Mouse (Mus musculus) embryo, embryonic 10.5 days (tissue): ENCODE measurements around the gene Retreg1.
"Not testable (repeated sequence)": the region's sequence is repeated elsewhere in the genome, so short reads cannot be mapped to it uniquely, and the experiment has no call there.

Experiments used
- DNase-seq: peaks from one replicate; pipeline ENCODE4 v3.0.0-alpha.2; 2015; ENCODE audit warnings: low spot score

Gene Retreg1

GRCm38 (mm10) chr15:25946482-25946881 lies 103.5 kb downstream of the Retreg1 start:
- DNase-seq, result no peak

GRCm38 (mm10) chr15:25947383-25947782 lies 104.4 kb downstream of the Retreg1 start:
- DNase-seq, result no peak

- DNase-seq, result no peak
Measured at GRCm38 (mm10) chr15:25948257-25949223, 105.6 kb downstream of the Retreg1 start.

GRCm38 (mm10) chr15:25949696-25950095 lies 106.7 kb downstream of the Retreg1 start:
- DNase-seq, result no peak

- no peak for DNase-seq
Measured at GRCm38 (mm10) chr15:25950584-25950983, 107.6 kb downstream of the Retreg1 start.

GRCm38 (mm10) chr15:25951037-25951436 lies 108.1 kb downstream of the Retreg1 start:
- DNase-seq, result no peak

- no peak for DNase-seq
Measured at GRCm38 (mm10) chr15:25956001-25956400, 113.0 kb downstream of the Retreg1 start.

- DNase-seq, result peak; percentile 18
Measured at GRCm38 (mm10) chr15:25956422-25957117, 113.6 kb downstream of the Retreg1 start.

- no peak for DNase-seq
Measured at GRCm38 (mm10) chr15:25957651-25958050, 114.7 kb downstream of the Retreg1 start.

GRCm38 (mm10) chr15:25959375-25959774 lies 116.4 kb downstream of the Retreg1 start:
- peak; percentile 74 for DNase-seq

- no peak for DNase-seq
Measured at GRCm38 (mm10) chr15:25960231-25960630, 117.3 kb downstream of the Retreg1 start.

- DNase-seq, result no peak
Measured at GRCm38 (mm10) chr15:25966220-25966774, 123.3 kb downstream of the Retreg1 start.

GRCm38 (mm10) chr15:25971596-25971995 lies 128.6 kb downstream of the Retreg1 start:
- no peak for DNase-seq

- no peak for DNase-seq
Measured at GRCm38 (mm10) chr15:25972758-25973157, 129.8 kb downstream of the Retreg1 start.

- no peak for DNase-seq
Measured at GRCm38 (mm10) chr15:25974352-25974751, 131.4 kb downstream of the Retreg1 start.

- no peak for DNase-seq
Measured at GRCm38 (mm10) chr15:25975810-25976209, 132.8 kb downstream of the Retreg1 start.

GRCm38 (mm10) chr15:25983614-25984013 lies 140.6 kb downstream of the Retreg1 start:
- DNase-seq, result not testable (repeated sequence)

GRCm38 (mm10) chr15:25984067-25984733 lies 141.2 kb downstream of the Retreg1 start, which contains the start of gene Zfp622:
Gene Zfp622 (plus strand): TSS chr15:25984366.
- DNase-seq, result peak; percentile 99

GRCm38 (mm10) chr15:25984734-25985492 lies 141.9 kb downstream of the Retreg1 start:
- peak; percentile 16 for DNase-seq

- peak; percentile 89 for DNase-seq
Measured at GRCm38 (mm10) chr15:25992992-25993727, 150.2 kb downstream of the Retreg1 start.
